Mouse (Mus musculus) kidney, postnatal 0 days (tissue): ENCODE measurements at regions not wholly inside any gene's neighbourhood (a gene's known extent, or its start where the extent isn't known, plus 50 kb on each side); places are given as distances from the start of the nearest gene placed in this dataset.

ENCODE experiments used
- ATAC-seq: fragments of 200-750 bp; cut with Nextera tagmentation; replicated peaks from 2 replicates; pipeline ENCODE4 v1.8.0; 2017; ENCODE audit warnings: low read depth, moderate number of reproducible peaks, moderate TSS enrichment, moderate library complexity; ENCODE audit not compliant: low FRiP score
- DNase-seq: peaks from one replicate; pipeline ENCODE4 v3.0.0-alpha.2; 2016; ENCODE audit warnings: low spot score
- H3K27ac ChIP-seq: fragments of 300-500 bp; sonication (generic); 2 replicates; pipeline ENCODE4 v1.5.1; 2014; ENCODE audit warnings: mild to moderate bottlenecking
- H3K27me3 ChIP-seq: fragments of 300-500 bp; sonication (generic); 2 replicates; pipeline ENCODE4 v1.6.1; 2014; ENCODE audit warnings: low read length, mixed read lengths; ENCODE audit not compliant: insufficient read depth
- H3K36me3 ChIP-seq: fragments of 300-500 bp; sonication (generic); 2 replicates; pipeline ENCODE4 v1.6.1; 2014; ENCODE audit warnings: low read length, mixed read lengths; ENCODE audit not compliant: insufficient read depth
- H3K4me1 ChIP-seq: fragments of 300-500 bp; sonication (generic); replicated peaks from 2 replicates; pipeline ENCODE4 v1.6.1; 2014; ENCODE audit warnings: antibody characterized with exemption, low read length, mixed read lengths; ENCODE audit not compliant: insufficient read depth
- H3K4me2 ChIP-seq: fragments of 300-500 bp; sonication (generic); 2 replicates; pipeline ENCODE4 v1.6.1; 2014; ENCODE audit warnings: mild to moderate bottlenecking, low read length, moderate library complexity, mixed read lengths
- H3K4me3 ChIP-seq: fragments of 300-500 bp; sonication (generic); replicated peaks from 2 replicates; pipeline ENCODE4 v1.5.1; 2014; ENCODE audit warnings: low read depth, low read length
- H3K9ac ChIP-seq: fragments of 300-500 bp; sonication (generic); 2 replicates; pipeline ENCODE4 v1.6.1; 2014; ENCODE audit warnings: low read depth, low read length
- H3K9me3 ChIP-seq: fragments of 300-500 bp; sonication (generic); replicated peaks from 2 replicates; pipeline ENCODE4 v1.6.1; 2016; ENCODE audit warnings: low read length, inconsistent platforms, mixed read lengths
- CTCF ChIP-seq: IDR thresholded peaks from 2 replicates; pipeline ENCODE4 v1.5.1; 2016; ENCODE audit warnings: antibody characterized with exemption, low read depth, mild to moderate bottlenecking, moderate library complexity
- WGBS: fragments of 180-500 bp; shearing (Covaris S2); extraction: QIAGEN DNeasy Blood & Tissue Kit; methylation state at CpG from one replicate; pipeline ENCODE4 v1.1.7; 2014; 5-methylcytosine and 5-hydroxymethylcytosine counted together

DNA sequence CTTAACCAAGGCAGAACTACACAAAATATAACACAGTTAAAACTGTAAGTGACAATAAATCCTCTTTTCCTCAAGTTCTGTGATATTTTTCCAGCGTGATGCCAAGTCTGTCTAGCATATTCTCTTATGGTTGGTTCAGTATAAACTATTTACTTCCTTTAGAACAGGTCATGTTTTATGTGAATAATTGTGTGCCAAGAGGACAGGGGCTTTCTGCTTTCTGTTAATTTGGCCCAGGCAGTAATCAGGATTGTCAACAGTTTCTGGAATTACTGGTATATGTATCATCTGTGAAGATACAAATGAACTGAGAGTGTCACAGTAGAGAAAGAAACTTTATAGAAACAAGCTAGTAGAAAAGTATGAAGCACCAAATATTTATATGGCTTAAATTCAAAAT is 1039.5 kb upstream of the Adcyap1 start:
- Histone ChIP-seq H3K36me3 (no peaks in the 10 kb centered on the region), H3K4me2 (no peak overlapping the region), H3K27ac (no peak overlapping the region), H3K9me3 (no peaks in the 10 kb centered on the region), H3K4me1 (no peaks in the 10 kb centered on the region), H3K27me3 (no peaks in the 10 kb centered on the region), H3K9ac (no peak overlapping the region), H3K4me3 (no peak overlapping the region)
- ATAC-seq: no peak
- no peak for DNase-seq
- no peak for TF ChIP-seq CTCF
- 60% methylated on average over 1 of the region's 1 CpGs for WGBS

GRCm38 (mm10) chr17:92185740-92186139 is 1013.1 kb upstream of the Adcyap1 start:
- Histone ChIP-seq H3K9me3 (no peaks in the 10 kb centered on the region), H3K4me2 (no peak overlapping the region), H3K27me3 (no peaks in the 10 kb centered on the region), H3K9ac (no peak overlapping the region), H3K27ac (no peak overlapping the region), H3K36me3 (no peaks in the 10 kb centered on the region), H3K4me1 (no peaks in the 10 kb centered on the region), H3K4me3 (no peak overlapping the region)
- DNase-seq (no peak), ATAC-seq (no peak)
- no peak for TF ChIP-seq CTCF
- 88% methylated on average over 1 of the region's 1 CpGs for WGBS

GRCm38 (mm10) chr17:92210730-92211129 is 988.1 kb upstream of the Adcyap1 start:
- DNase-seq: peak; percentile 12
- no peak for ATAC-seq
- no peaks in the 10 kb centered on the region for H3K9me3 ChIP-seq
- no peak overlapping the region for H3K4me2 ChIP-seq
- TF ChIP-seq CTCF: peak; percentile 58
- no peaks in the 10 kb centered on the region for H3K27me3 ChIP-seq
- no peaks in the 10 kb centered on the region for H3K4me1 ChIP-seq
- H3K36me3 ChIP-seq: no peaks in the 10 kb centered on the region
- H3K9ac ChIP-seq: no peak overlapping the region
- H3K4me3 ChIP-seq: no peak overlapping the region
- H3K27ac ChIP-seq: no peak overlapping the region

- Histone ChIP-seq H3K9me3 (no peaks in the 10 kb centered on the region), H3K27me3 (no peaks in the 10 kb centered on the region), H3K27ac (no peak overlapping the region), H3K4me2 (no peak overlapping the region), H3K4me1 (no peaks in the 10 kb centered on the region), H3K36me3 (no peaks in the 10 kb centered on the region), H3K9ac (no peak overlapping the region), H3K4me3 (no peak overlapping the region)
- DNase-seq: no peak
- WGBS: 49% methylated on average over 2 of the region's 2 CpGs
- ATAC-seq: no peak
- no peak for TF ChIP-seq CTCF
These were observed 982.4 kb upstream of the Adcyap1 start for GRCm38 (mm10) chr17:92216464-92216863.
